Mouse (Mus musculus) MEL (cell line): ENCODE data around the gene Slit1. TPM values are rescaled to one million over a fixed set of nuclear protein-coding genes. Genes with fewer than 3 reads are reported as not detected.

Experiments used
- DNase-seq: peaks from one replicate; pipeline ENCODE4 v3.0.0; 2011; ENCODE audit warnings: low read depth, low spot score
- H3K27ac ChIP-seq: 2 replicates; pipeline ENCODE4 v1.5.1; 2012; ENCODE audit warnings: low read depth, mild to moderate bottlenecking, control low read depth, low read length, moderate library complexity; ENCODE audit not compliant: control insufficient read depth
- H3K27me3 ChIP-seq, 2 experiments: fragments of 150-350 bp in 1 of 2; sonication (generic) in 1 of 2; 2 replicates each; pipeline ENCODE4 v1.6.1; 2012; ENCODE audit warnings: low read length in 2 of 2, mild to moderate bottlenecking in 2 of 2, improper control_type of control experiment in 1 of 2, moderate library complexity in 1 of 2; ENCODE audit not compliant: insufficient read depth in 2 of 2, control insufficient read depth in 1 of 2
- H3K36me3 ChIP-seq, 2 experiments: 2 replicates each; pipeline ENCODE4 v1.6.1; 2012 to 2014; ENCODE audit warnings: low read length in 2 of 2, improper control_type of control experiment in 1 of 2, inconsistent platforms in 1 of 2, mild to moderate bottlenecking in 1 of 2; ENCODE audit not compliant: insufficient read depth in 2 of 2, control insufficient read depth in 1 of 2
- H3K4me1 ChIP-seq, 2 experiments: fragments of 150-350 bp in 1 of 2; sonication (generic) in 1 of 2; 2 replicates each; pipeline ENCODE4 v1.6.1; 2012; ENCODE audit warnings: low read length in 2 of 2, improper control_type of control experiment in 1 of 2, mild to moderate bottlenecking in 1 of 2; ENCODE audit not compliant: insufficient read depth in 2 of 2, control insufficient read depth in 1 of 2
- H3K4me3 ChIP-seq, 2 experiments: fragments of 150-350 bp in 1 of 2; sonication (generic) in 1 of 2; 2 replicates each; pipeline ENCODE4 v1.5.1; 2012; ENCODE audit warnings: low read depth in 2 of 2, low read length in 2 of 2, mild to moderate bottlenecking in 2 of 2, moderate library complexity in 2 of 2, control low read depth in 1 of 2, improper control_type of control experiment in 1 of 2; ENCODE audit not compliant: control insufficient read depth in 1 of 2, insufficient read depth in 1 of 2
- H3K79me2 ChIP-seq: 2 replicates; pipeline ENCODE4 v1.6.1; 2012; ENCODE audit warnings: mild to moderate bottlenecking, low read length, moderate library complexity; ENCODE audit not compliant: control insufficient read depth, poor library complexity, insufficient read depth
- H3K9ac ChIP-seq: 2 replicates; pipeline ENCODE4 v1.6.1; 2012; ENCODE audit warnings: low read depth, mild to moderate bottlenecking, control low read depth, low read length, moderate library complexity; ENCODE audit not compliant: control insufficient read depth, poor library complexity, severe bottlenecking
- H3K9me3 ChIP-seq: fragments of 150-350 bp; sonication (generic); replicated peaks from 2 replicates; pipeline ENCODE4 v1.6.1; 2012; ENCODE audit warnings: mild to moderate bottlenecking, low read length, improper control_type of control experiment, moderate library complexity; ENCODE audit not compliant: insufficient read depth
- CHD1 ChIP-seq: IDR thresholded peaks from 2 replicates; pipeline ENCODE4 v1.6.1; 2012; ENCODE audit warnings: low read depth, mild to moderate bottlenecking, inconsistent platforms, low read length, improper control_type of control experiment
- ELF1 ChIP-seq: IDR thresholded peaks from 2 replicates; pipeline ENCODE4 v1.6.1; 2014; ENCODE audit warnings: low read depth, mild to moderate bottlenecking, inconsistent platforms, low read length, improper control_type of control experiment, moderate library complexity
- EP300 ChIP-seq, 2 experiments: IDR thresholded peaks; 2 replicates each; pipeline ENCODE4 v1.6.1; 2011; ENCODE audit warnings: improper control_type of control experiment in 2 of 2, low read length in 2 of 2, low read depth in 1 of 2, mild to moderate bottlenecking in 1 of 2
- GABPA ChIP-seq: IDR thresholded peaks from 2 replicates; pipeline ENCODE4 v1.6.1; 2012; ENCODE audit warnings: low read depth, mild to moderate bottlenecking, inconsistent platforms, low read length, improper control_type of control experiment, moderate library complexity
- MAFK ChIP-seq: IDR thresholded peaks from 2 replicates; pipeline ENCODE4 v1.6.1; 2011; ENCODE audit warnings: low read depth, mild to moderate bottlenecking, low read length, improper control_type of control experiment, borderline replicate concordance
- MAX ChIP-seq: IDR thresholded peaks from 2 replicates; pipeline ENCODE4 v1.6.1; 2011; ENCODE audit warnings: low read length, improper control_type of control experiment
- MAZ ChIP-seq: IDR thresholded peaks from 2 replicates; pipeline ENCODE4 v1.6.1; 2012; ENCODE audit warnings: low read depth, mild to moderate bottlenecking, inconsistent platforms, low read length, improper control_type of control experiment
- MXI1 ChIP-seq: IDR thresholded peaks from 2 replicates; pipeline ENCODE4 v1.6.1; 2011; ENCODE audit warnings: mild to moderate bottlenecking, low read depth, low read length, improper control_type of control experiment
- RAD21 ChIP-seq: IDR thresholded peaks from 2 replicates; pipeline ENCODE4 v1.6.1; 2011; ENCODE audit warnings: mild to moderate bottlenecking, low read depth, low read length, improper control_type of control experiment
- SMC3 ChIP-seq: IDR thresholded peaks from 2 replicates; pipeline ENCODE4 v1.6.1; 2011; ENCODE audit warnings: low read depth, low read length, improper control_type of control experiment
- TAL1 ChIP-seq: IDR thresholded peaks from 2 replicates; pipeline ENCODE4 v1.6.1; 2012; ENCODE audit warnings: mild to moderate bottlenecking, inconsistent platforms, low read length, moderate library complexity, mixed read lengths
- TCF12 ChIP-seq: IDR thresholded peaks from 2 replicates; pipeline ENCODE4 v1.6.1; 2014; ENCODE audit warnings: low read depth, mild to moderate bottlenecking, inconsistent platforms, low read length, improper control_type of control experiment, moderate library complexity
- UBTF ChIP-seq: IDR thresholded peaks from 2 replicates; pipeline ENCODE4 v1.6.1; 2012; ENCODE audit warnings: low read depth, mild to moderate bottlenecking, inconsistent platforms, low read length, improper control_type of control experiment, moderate library complexity, borderline replicate concordance; ENCODE audit not compliant: insufficient read depth
- USF1 ChIP-seq: IDR thresholded peaks from 2 replicates; pipeline ENCODE4 v1.6.1; 2014; ENCODE audit warnings: low read depth, mild to moderate bottlenecking, inconsistent platforms, low read length, improper control_type of control experiment, moderate library complexity
- USF2 ChIP-seq, 2 experiments: IDR thresholded peaks; 2 replicates each; pipeline ENCODE4 v1.6.1; 2011 to 2012; ENCODE audit warnings: improper control_type of control experiment in 2 of 2, low read length in 2 of 2, borderline replicate concordance in 1 of 2, inconsistent platforms in 1 of 2, low read depth in 1 of 2, mild to moderate bottlenecking in 1 of 2; ENCODE audit not compliant: insufficient read depth in 1 of 2
- ZC3H11A ChIP-seq: IDR thresholded peaks from 2 replicates; pipeline ENCODE4 v1.6.1; 2012; ENCODE audit warnings: low read depth, mild to moderate bottlenecking, inconsistent platforms, low read length, improper control_type of control experiment
- ZKSCAN1 ChIP-seq: IDR thresholded peaks from 2 replicates; pipeline ENCODE4 v1.6.1; 2012; ENCODE audit warnings: low read depth, mild to moderate bottlenecking, inconsistent platforms, low read length, improper control_type of control experiment, moderate library complexity
- ZMIZ1 ChIP-seq: IDR thresholded peaks from 2 replicates; pipeline ENCODE4 v1.6.1; 2012; ENCODE audit warnings: low read depth, mild to moderate bottlenecking, inconsistent platforms, low read length, improper control_type of control experiment, moderate library complexity
- ZNF384 ChIP-seq: IDR thresholded peaks from 2 replicates; pipeline ENCODE4 v1.6.1; 2012; ENCODE audit warnings: low read depth, mild to moderate bottlenecking, inconsistent platforms, low read length, improper control_type of control experiment
- polyA plus RNA-seq, 2 experiments: library from polyadenylated mRNA; stranded (reverse) in 1 of 2; unstranded in 1 of 2; fragments of >175 nt in 1 of 2; fragments of >200 nt in 1 of 2; gene quantifications; 2 replicates each; pipeline versions ENCODE4 v1.2.1 to v1.2.4; 2012; ENCODE audit warnings: low replicate concordance in 2 of 2, low read depth in 1 of 2; ENCODE audit not compliant: insufficient read length in 2 of 2, insufficient read depth in 1 of 2, missing spikeins in 1 of 2
- total RNA-seq: library from RNA; depleted of rRNA; stranded (reverse); fragments of 300-350 nt; gene quantifications from 2 replicates; pipeline ENCODE4 v1.2.3, GENCODE M21; 2012

Gene Slit1
- total and polyA plus RNA-seq, 3 experiments = 0.04 TPM; not detected in 1

DNA sequence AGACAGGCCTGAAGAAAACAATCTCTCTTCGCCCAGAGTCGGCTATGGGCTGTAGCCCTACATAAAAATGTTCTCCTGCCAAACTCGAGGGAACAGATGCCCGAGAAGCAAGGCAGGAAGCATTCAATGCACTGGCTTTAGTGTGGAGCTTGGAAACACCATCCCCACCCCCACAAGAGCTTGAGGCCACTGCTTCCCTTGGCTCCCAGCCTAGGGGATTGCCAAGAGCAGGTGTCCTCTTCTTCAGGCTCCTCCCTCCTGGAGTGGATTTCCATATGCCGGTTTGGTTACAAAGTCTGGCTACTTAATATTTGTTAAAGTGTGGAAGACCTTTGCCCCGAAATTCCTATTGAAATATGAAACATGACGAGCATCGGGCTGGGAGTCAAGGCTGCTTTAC, 24.0 kb downstream of the Slit1 start:
- H3K36me3 ChIP-seq = no peaks in the 10 kb centered on the region
- H3K4me1 ChIP-seq = no peaks in the 10 kb centered on the region
- H3K27me3 ChIP-seq = no peaks in the 10 kb centered on the region; a peak in 3 of 4 replicates
- no peak overlapping the region for H3K9ac ChIP-seq
- no peaks in the 10 kb centered on the region for H3K9me3 ChIP-seq
- H3K79me2 ChIP-seq = no peaks in the 10 kb centered on the region
- TF ChIP-seq SMC3 (no peak), UBTF (no peak), MXI1 (no peak), ZNF384 (no peak), EP300 (IDR thresholded peaks at IDR 0.05; ENCODE audit: low read depth in 1 of 2, low read length in 2 of 2) (no peak), TAL1 (no peak), GABPA (no peak), ZC3H11A (no peak), RAD21 (no peak), CHD1 (no peak), USF2 (IDR thresholded peaks at IDR 0.05; ENCODE audit: borderline replicate concordance in 1 of 2, insufficient read depth in 1 of 2, low read depth in 1 of 2, low read length in 2 of 2) (no peak), TCF12 (no peak), ZMIZ1 (no peak)
- TF ChIP-seq, all 39 proteins: peak for 0
- no peak for DNase-seq
- Histone ChIP-seq H3K4me3 (no peak overlapping the region), H3K27ac (no peak overlapping the region)

DNA sequence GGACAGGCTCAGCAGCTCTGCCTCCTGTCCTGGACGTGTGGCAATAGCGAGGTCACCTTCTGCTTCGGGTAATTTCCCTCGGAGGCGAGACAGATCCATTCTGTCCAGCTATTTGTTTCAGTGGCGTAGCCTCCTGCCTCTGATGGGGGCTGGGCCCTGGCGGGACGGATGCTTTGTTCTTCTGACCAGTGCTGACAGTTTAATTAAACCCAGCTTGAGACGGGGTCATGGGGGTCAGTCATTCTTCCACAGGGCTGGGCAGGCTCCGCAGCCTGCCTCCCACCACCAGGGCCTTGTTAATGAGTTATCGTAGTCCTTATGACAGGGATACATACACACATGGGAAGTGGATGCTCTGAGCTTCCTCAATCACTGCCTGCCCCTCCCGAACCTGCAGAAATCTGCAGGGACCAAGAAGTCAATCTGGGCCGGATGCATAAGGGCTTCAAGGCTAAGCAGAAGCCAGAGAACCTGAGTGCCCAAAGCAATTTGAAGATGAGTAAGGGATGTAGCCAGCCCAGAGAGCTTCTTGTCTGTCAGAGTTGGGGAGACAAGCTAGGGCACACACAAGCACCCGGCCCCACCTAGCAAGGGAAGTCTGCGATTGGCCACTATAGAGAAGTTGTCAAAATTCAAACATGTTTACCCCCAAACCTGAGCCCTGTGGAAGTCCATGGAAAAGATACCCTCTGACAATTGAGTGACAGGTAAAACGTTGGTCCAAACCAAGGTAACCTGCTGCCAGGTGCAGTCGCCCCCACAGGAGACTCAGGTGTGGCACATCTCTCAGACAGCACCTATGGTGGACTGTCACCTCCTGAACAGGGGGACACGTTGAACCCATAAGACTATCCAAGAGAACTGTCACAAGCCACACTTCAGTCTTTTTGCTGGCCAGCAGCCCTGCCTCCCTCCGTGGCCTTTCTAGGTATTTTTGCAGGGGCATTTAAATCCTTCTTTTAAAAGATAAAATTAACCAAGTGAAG, 26.9 kb downstream of the Slit1 start:
- Histone ChIP-seq H3K9me3 (no peaks in the 10 kb centered on the region), H3K27me3 (peaks cover 3% of the 10 kb centered on the region in 2 experiments; a peak in 3 of 4 replicates), H3K4me1 (no peaks in the 10 kb centered on the region), H3K9ac (no peak overlapping the region), H3K36me3 (no peaks in the 10 kb centered on the region), H3K4me3 (no peak overlapping the region), H3K27ac (no peak overlapping the region), H3K79me2 (no peaks in the 10 kb centered on the region)
- DNase-seq = no peak
- TF ChIP-seq CHD1 (no peak), GABPA (no peak), TCF12 (no peak), MAZ (no peak), ZKSCAN1 (no peak), ELF1 (no peak), MAFK (no peak), USF1 (no peak), SMC3 (no peak), TAL1 (no peak), MAX (no peak)
